Mouse (Mus musculus) lung, adult 18-20 months (tissue): ENCODE measurements at regions not wholly inside any gene's neighbourhood (a gene's known extent, or its start where the extent isn't known, plus 50 kb on each side); places are given as distances from the start of the nearest gene placed in this dataset.

ENCODE experiments used
- DNase-seq, 2 experiments: peaks; one replicate each; pipeline ENCODE4 v3.0.0; 2022; ENCODE audit warnings: mixed read lengths in 2 of 2

DNA sequence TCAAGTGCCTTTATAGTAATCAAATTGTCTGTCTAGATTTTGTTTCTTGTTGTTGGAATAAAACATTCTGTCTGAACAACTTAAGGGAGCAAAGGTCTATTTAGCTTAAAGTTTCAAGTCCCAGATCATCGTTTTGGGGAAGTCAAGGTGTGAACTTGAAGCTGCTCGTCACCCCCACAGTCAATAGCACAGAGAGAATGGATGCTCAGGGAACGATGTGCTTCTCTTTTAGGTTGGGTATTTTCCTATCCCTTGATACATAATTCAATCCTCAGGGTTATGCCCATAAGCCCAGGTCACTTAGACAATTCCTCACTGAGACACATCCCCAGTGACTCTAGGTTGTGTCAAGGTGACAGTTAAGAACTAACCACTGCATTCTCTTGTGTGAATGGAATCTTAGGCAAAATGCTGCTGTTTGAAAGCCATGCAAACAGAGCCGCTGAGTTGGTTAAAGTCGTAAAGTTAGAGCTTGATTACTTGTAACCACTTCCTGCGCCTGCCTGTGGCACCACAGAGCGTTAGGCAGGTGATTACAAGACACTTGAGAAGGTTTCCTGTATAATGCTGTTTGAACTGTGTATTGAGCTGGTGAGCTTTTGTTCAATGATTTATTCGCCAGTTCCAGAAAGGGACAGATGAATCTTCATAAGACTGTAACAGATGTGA, 170.2 kb downstream of the Btg1 start:
- peak in 1 of 2 experiments; percentile 2 for DNase-seq

DNA sequence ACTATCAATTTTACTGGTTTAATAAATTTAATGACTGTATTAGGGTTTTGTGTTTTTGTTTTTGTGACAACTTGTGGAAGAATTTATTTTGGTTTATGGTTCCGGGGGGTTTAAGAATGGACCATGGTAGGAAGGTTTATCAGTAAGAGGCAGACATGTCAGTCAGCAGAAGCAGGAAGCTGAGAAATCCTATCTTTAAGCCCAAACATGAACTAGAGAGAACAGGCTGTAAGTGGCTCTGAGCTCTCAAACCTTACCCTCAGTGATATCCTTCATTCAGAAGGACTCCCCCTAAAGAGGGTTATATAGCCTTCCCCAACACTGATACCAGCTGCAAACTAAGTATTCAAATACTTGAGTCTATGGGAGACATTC, 170.8 kb downstream of the Btg1 start:
- DNase-seq: no peak

DNA sequence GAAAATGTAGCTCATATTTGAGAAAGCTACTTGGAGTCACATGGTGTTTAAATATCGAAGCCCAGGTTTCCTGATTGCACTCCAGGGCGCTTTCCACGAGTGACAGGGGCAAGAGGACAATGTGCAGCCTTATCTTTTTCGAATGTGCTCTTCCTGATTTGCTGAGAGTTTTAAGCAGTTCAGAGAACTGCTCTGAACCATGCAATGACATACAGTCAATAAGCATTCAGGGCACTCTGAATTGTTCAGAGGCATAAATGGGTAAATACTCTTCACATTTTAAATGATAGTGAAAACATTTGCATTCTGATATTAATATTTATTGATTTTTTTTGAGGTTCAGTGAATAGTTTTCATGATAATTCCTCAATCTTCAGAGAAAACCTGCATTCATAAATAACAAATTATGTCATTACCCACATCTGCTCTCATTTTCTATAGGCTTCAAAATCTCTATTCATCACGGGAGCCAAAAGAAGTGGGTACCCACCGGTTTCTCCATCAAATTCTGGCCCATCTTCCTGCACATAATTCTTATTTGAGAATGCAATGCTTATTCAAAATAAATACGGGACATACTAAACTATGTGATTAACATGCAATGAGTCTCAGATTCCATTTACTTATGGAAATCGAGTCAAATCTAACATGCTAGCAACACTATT, 171.7 kb downstream of the Btg1 start:
- DNase-seq: no peak

DNA sequence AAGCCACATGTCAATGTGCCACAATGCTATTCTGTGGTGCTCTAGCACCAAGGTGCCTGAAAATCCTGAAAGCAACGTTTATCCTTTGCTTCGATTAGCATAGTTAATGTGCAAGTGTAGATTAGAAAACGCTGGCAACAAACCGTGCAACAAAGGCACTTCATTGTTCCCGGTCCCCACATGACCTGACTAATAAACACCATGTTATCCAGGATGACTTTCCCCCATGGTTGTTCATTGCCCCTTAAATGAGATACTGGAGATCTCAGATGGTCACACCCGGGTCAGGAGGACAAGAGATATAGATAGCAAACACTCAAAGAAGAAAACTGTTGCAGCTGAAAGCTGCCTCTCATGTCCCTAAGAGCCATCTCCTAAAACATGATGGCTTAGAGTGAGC, 180.3 kb downstream of the Btg1 start:
- no peak for DNase-seq

DNA sequence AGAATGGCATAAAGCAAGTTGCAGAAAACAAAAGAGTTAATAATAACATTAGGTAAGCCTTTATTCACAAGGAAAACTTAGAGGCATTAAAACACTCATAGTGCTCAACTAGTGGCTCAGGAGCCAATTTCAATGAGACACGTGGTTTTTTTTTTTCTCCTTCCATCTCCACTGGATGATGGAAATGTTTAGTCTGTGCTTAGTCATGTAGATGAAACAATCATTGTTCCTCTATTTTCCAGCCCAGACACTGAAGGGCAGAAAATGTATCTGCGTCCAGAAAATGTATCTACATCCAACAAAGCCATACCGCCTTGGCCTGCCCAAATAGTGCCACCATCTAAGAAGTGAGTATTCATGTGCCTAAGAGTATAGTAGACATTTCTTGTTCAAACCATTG, 184.0 kb downstream of the Btg1 start:
- DNase-seq: no peak

DNA sequence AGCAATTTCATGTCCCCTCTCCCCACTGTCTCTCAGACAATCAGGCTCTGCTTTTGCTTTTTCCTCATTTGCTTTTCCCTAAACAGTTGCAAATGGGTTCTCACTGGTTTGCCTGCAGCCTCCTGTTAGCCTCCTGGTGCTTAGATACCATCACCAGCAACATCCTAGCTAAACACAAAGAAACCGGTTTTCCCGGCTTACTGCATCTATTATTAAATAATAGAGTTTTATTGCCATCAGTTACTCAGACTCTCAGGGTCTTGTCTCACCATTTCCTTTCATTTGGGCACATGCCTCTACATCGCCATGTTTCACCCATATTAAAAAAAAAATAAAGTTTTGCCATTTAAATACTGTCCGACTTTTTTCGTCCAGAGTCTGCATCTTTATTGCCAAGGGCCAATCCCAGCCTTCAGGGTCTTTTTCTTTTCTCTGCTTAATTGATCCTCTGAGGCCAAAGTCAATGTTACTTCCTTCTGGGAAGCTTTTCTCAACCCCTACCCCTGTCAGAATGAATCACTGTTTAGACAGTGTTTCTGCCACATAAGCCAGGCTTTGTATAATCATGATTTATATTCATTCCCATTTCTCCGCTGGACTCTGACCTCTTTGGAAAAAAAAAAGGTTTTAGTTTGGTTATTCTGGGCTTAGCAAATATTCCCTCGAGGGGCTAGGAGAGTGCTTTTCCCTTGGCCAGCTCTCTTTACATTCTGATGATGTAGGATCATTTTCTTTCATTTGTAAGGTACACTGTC, 187.4 kb downstream of the Btg1 start:
- no peak for DNase-seq

DNA sequence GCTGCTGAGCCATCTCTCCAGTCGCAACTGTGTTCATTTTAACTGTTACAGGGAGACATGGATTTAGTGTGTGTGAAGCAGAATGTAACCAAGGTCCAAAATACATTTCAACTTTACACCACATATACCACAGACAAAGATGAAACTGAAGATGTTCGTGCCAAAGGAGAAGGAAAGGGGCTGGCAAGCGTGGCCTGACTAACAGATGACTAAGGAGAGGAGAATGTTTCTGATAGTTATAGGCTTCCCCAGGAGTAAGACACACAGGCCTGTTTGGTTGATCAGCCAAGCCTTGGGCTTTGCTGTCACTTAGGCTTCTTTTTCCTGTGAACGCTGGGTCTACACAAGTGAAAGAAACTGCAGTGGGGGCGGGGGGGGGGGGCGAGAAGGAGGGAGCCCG, 189.8 kb downstream of the Btg1 start:
- no peak for DNase-seq

DNA sequence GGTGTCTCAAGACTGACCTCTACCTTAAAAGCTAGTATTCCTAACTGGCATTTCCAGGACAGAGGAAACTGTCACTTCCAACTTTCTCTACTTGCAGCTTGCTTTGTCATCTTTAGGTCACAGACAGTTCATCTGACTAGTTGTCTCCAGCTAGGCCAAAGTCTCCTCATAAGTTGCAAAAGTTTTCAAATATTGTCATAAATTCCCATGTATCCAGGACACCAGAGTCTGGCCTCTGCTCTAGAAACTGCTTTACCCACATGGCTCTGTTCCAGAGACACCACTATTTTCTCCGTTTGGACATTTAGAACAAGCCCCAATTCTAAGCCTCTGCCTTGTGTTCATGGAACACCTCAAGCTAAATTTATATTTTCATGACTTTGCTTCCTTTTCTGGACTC, 205.0 kb downstream of the Btg1 start:
- no peak for DNase-seq

DNA sequence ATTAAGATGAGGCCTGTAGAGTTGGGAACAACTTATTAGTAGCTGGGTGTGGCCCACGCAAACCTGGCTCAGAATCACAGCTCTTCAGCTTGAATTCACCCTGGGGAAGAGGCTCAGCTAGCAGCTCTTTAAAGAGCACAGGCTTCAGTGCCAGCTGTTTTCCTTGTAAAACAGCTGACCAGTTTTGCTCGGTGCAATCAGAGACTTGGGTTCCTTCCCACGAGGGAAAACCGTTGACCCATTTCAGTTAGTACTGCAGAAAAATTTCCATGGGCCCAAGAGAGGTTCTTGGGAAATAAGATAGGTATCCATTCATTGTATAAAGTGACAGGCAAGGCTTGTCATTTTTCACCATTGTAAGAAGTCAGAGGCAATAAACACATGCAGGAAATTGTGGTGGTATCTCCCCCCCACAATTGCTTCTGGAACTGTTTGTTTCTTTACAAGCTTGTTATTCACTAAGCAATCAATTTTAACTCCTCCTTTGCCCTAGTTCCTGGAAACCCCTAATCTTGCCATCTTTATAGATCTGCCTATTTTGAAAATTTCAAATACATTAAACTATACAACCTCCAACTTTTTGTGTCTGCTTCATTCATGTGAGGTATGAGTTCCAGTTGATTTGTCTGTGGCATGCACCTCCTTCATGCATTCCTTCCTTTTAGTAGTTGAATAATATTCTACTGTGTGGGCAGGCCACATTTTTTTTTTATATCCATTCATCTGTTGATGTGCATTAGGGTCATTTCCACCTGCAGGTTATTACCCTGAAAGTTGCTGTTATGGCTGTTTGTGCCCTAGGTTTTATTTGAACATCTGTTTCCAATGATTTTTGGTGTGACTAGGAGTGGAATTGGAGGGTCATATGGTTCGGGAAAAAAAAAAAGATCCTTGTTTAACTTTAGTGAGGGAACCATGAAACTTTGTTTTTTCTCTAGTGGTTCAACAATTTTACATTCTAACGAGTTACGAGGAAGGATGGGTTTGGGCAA, 205.8 kb downstream of the Btg1 start:
- DNase-seq: peak; percentile 24 to 40

DNA sequence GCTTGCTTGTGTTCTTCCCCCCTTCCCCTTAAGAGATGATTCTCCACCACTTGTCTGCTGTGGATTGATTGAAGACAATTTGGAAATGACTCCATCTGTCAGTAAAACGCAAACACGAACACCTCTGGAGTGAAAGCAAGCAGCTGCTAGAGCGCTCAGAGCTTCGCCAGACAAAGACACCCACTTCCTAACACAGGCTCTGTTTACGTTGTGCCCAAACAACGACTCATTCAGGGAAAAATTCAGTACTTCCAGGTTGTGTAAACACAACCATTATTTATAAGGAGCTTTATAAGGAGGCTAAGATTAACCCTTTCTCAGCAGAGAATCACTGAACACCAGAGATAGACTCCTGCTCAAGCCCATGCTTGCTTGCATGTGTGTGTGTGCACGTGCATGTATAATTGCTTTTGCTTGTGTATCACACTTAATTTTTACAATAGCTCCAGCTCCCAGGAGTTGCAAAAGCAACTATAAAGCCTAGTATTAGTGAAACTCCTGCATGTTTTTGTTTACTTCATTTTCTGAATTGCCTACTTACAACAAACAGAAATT, 209.5 kb downstream of the Btg1 start:
- DNase-seq: no peak

DNA sequence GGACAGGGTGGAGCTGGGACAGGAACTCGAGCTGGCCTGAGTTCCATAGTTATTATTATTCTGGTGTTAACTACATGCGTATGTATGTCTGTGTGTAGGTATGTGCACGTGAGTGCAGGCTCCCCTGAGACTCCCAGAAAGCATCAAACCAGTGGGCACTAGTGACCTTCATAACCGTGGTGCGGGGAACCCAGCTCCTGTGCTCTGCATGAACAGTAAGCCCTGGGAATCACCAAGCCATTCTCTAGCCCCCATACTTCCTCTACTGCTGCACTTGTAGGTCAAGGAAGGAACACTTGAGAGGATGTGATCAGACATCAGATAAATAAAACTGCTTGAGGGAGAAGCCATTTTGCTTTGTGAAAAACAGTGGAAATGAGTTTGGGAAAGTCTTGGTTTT, 211.2 kb downstream of the Btg1 start:
- no peak for DNase-seq

DNA sequence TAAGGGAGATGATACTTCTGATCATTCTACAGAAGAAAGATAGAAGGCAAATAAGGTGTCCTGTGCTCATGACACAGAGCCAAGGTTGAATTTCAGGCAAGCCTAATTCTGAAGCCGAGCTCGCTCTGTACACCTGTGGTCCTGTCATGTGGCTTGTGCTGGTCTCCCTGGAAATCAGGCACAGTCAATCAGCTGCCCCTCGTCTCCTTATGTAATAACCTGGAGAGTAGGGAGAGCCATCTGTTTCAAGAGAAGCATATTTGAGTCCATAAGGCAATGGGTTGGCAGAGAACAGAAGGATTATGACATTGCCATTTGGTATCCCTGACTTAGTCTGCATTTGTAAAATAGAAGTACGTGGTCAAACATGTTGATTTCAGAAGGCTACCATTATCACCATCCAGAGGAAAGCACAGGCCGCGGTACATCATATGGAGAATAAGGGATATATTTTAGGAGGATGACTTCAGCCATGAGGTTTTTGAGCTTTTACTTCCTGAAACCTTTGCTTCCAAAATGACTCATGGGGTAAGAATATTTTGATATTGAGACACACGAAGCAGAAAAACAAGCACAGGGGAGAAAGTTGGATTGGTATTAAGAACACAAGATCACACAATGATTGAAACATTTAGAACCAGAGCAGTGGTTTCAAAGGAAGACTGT, 211.9 kb downstream of the Btg1 start:
- no peak for DNase-seq

DNA sequence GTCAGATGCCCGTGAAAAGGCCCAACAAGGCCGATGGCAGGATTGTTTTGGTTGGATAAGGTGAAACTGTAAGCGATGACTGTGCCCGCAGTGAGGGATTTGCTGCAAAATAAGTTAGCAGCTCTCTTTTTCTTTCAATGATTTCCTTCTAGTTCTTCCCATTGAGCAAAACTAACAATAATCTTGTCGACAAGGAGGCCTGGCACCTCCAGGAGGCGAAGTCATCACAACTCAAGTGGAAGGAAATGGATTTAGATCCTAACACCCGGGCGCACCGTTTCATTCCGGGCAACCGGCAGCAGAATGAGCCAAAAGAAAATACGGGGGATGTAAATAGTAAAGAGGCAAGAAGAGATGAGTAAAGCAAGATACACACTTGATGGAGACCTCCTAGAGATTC, 214.3 kb downstream of the Btg1 start:
- DNase-seq: no peak

DNA sequence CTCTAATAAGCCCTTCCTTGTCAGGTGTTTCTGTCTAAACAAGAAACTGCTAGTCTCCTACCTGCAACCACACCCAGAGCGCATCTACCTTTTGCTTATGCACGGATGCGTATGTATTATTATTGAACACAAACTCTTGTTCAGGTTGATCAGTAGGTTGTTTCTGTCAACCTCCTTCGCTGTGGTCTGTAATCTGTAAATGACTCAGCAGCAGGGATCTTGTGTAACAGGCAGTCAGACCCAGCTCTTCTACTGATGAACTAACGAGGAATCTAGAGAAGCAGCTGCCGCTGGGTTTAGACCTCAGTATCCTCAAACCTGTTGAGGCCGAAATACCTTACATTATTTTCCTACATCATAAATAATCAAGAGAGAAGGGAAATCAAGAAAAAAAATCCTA, 220.4 kb downstream of the Btg1 start:
- DNase-seq: no peak

DNA sequence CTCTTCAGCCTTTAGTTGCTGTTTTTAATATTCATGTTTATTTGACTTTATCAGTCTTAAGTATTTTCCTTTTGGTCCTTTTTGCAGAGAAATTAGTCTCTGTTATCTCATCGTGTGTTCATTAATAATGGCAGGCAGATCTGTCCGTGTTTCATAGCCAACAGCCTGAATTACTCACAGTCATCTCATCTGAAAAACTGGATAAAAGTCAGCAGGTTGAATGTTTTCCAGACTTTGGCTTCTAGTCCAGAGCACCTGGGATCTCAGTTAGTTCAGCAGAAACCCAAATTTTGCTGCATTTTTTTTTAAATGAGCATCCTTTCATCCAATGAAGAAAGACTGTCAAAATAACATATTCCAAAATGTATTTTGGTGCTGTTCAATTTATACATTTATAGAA, 224.3 kb downstream of the Btg1 start:
- no peak for DNase-seq

DNA sequence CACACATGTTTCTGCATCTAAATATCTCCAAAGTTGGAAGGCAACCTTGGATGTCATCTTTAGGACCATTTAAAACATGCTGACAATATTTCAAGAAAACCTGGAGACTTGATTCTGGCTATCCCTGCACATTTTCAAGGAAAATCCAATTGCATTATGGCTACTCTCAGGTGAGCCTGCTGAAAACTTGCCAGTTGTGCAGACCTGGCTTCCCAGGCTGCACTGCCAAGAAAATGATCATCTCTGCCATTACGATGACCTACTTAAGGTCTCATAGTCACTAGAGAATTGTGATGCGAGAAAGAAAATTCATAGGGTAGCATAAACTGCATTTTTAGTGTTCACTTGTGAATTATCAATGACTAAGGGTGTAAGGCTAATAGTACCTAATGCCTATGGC, 225.2 kb downstream of the Btg1 start:
- DNase-seq: no peak

DNA sequence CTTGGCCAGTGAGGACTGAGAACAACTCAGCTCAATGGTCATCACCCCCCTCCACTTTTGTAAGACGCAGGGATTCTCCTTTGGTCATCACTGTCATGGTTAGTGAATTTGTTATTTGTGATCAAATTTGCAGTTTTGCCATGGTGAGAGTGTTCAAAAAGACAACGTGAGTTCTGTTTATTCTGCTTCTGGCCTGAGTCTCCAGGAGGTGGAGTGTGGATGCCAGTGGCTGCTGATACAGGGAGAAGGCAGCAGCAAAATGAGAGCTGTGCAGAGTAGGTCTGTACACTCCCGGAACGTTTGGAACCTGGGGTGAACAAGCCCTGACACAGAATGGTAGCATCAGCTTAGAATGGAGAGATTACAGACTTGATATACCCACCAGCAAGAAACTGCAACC, 229.1 kb downstream of the Btg1 start:
- no peak for DNase-seq

DNA sequence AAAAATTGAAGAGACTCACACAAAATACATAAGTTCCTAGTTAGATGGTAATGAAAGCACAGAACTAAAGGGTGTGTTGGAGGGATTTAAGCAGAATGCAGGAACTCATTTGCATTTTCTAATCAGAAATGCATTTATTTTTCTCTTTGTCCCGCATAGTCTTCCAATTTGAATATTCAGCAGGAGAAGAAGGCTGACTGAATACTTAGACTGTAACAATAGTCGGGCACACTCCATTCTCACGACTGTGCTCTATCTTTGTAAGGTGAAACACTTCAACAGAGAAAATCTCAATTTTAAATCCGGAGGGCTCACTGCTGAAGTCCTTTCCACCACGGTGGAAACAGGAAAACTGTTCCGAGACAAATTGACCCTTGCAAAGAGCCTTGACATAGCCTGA, 230.2 kb downstream of the Btg1 start:
- DNase-seq: no peak

DNA sequence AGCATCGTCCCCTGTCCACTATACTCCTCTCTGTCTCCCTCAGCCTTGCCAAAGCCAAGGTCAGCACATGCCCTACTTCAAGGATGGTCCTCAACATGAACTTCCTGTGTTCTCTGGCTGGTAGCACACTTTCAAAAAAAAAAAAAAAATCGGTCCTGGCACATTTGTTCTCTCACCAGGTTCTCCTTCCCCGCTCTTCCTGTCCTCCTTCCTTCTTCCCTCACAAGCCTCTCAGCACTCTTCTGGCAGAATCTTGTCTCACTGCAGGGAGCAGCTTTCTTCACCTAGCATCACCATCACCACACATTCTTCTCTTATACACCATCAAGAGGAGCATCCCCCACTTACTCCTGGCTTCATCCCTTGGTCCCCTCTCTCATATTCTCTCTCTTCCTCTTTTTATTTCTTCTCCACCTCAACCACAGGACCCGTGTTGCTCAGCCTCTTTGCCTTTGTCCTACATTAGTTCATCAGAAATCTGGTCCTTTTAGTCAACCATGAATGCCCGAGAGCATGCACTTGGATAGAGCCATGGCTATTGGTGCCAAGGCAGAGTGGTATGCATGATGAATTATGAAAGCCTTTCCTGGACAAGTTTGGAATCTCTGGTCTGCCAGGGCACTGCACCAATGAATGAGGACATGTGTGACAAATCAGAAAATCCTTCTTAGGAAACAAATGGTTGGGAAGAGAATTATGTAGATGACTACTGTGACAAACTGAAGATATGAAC, 230.8 kb downstream of the Btg1 start:
- DNase-seq: no peak

DNA sequence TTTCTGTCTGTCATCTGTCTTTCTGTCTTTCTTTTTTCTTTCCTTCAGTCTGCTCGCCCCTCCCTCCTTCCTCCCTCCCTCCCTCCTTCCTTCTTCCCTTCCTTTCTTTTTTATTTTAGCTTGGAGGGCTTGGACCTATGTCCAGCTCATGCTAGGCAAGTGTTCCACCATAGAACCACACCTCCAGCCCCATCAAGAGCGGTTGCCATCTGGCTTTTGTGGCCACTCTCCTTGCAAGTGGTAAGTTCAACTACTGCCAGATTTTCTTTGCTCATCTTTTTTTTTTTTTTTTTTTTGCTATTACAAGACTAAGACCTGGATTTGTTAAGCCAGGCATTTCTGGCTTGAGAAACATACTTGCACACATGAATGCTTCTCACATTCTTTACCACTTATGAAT, 231.7 kb downstream of the Btg1 start:
- no peak for DNase-seq

DNA sequence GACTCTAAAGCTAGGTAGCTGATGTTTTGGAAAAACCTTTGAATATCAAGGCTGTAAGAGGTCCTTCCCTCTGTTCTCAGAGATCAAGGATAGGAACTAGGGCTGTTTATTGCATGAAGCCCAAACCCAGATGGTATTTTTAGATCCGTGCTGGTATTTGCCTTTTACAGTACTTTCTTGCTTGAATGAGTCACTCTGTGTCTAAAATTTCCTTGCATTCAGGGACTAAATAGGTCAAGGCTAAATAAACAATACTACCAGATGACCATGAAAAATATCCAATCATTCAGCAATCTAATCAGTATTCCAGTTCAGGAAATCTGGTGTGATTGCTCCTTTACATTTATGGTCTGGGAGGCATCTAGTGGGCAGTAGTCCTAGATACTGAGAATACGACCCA, 243.6 kb downstream of the Btg1 start:
- DNase-seq: no peak
